Mouse (Mus musculus) erythroblast, embryonic 14.5 days (primary cell): ENCODE measurements around the gene Zbtb42.

Experiments
- GATA1 ChIP-seq: IDR thresholded peaks from 2 replicates; pipeline ENCODE4 v1.6.1; 2012; ENCODE audit warnings: low read length, inconsistent platforms, mixed read lengths
- TAL1 ChIP-seq: IDR thresholded peaks from 3 replicates; pipeline ENCODE4 v1.6.1; 2012; ENCODE audit warnings: low read length, inconsistent platforms, mixed read lengths

DNA sequence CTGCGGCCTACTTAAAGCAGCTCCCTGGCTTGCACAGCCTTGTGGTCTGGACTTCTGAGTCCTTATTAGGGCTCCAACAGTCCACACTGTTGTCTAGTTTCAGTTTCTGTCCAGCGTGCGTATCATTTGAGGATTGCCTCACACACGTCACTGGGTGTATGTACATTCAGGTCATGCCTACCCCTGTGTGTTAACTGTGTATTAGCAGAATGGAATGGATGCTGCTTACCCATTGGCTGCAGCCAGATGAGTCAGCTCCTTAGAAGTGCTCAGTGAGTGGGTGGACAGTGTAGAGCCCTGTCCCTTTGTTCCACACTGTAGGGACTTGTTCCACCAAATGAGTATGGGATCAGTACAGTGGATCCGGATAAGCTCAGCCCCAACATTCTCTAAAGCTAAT lies 30.5 kb upstream of the Zbtb42 start:
- TF ChIP-seq TAL1 (no peak), GATA1 (no peak)
